Mouse (Mus musculus): ENCODE data around the gene Thoc7. TPM values are rescaled to one million over a fixed set of nuclear protein-coding genes. Genes with fewer than 3 reads are reported as not detected.

The Thoc7 gene
- polyA plus RNA-seq (2012; fragmentation: generic; extraction: Trizol) = 10 to 100 TPM in 1 of 2 experiments, 1 to 10 TPM in 1; 8.6 to 58.1 TPM

DNA sequence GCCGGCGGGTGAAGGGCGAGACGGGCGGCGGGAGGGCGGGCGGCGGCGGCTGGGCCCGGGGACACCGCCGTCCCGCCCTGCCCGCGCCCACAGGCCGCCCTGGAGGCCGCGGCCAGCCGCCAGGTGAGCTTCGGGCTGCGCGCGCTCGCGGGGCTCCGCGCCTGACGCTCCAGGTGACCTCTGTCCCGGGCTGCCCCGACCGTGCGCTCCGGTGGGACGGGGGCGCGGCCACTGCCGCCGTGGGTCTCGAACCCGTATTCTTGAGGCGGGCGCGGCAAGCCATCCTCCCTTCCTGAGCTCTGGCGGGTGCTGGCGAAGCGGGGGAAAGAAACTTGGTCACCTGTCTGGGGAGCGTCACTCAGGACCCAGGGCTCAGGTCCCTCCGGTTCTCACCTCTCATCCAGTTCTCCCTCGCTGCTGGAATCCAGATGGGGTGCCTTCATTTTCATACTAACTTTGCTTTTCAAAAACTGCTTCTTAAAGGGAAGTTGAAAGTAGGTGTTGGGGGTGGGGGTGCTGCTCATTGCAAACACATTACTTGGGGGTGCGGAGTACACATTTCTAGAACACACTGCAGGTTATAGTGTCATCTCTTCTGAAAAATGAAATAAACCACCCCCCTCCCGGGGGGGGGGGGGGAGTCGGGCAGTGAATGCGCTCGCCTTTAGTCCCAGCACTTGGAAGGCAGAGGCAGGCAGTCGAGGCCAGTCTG lies at the start of gene Thoc7, which contains the start of gene Atxn7:
Thoc7 (minus strand) TSS at position 452 of the 712 bp plus-strand sequence.
Atxn7 (plus strand) TSS at position 40 of the 712 bp plus-strand sequence.

GRCm38 (mm10) chr14:13914387-13915082 lies 47.1 kb downstream of the Thoc7 start, which contains the start of gene Gm281:
Gene Gm281, minus strand, starts transcription at chr14:13914478.

Other genes starting within 250 kb of the Thoc7 start
- gene Gm281, start 47.4 kb downstream of the Thoc7 start, polyA plus RNA-seq (2012; fragmentation: generic; extraction: Trizol) = not detected
- gene Atxn7, start 412 bp downstream of the Thoc7 start, polyA plus RNA-seq (2012; fragmentation: generic; extraction: Trizol) = 1 to 10 TPM in 1 of 2 experiments, under 1 TPM in 1; 0.12 to 1.3 TPM
- gene Psmd6, start 159.1 kb upstream of the Thoc7 start, polyA plus RNA-seq (2012; fragmentation: generic; extraction: Trizol) = 10 to 100 TPM; 14.3 to 65.5 TPM
- not detected for gene Olfr720, start 225.0 kb upstream of the Thoc7 start, polyA plus RNA-seq (2012; fragmentation: generic; extraction: Trizol)